Mouse (Mus musculus) intestine, embryonic 15.5 days (tissue): Measurements from ENCODE around the gene Cntnap5a. TPM values are rescaled to one million over a fixed set of nuclear protein-coding genes. Genes with fewer than 3 reads are reported as not detected.
A peak's percentile ranks its signal among the peaks of the same experiment; 100 is the strongest.

Experiments
- ATAC-seq: fragments of 200-750 bp; cut with Nextera tagmentation; 2 replicates; pipeline ENCODE4 v1.8.0; 2017; ENCODE audit warnings: moderate TSS enrichment, moderate library complexity
- H3K27ac ChIP-seq: fragments of 300-500 bp; sonication (generic); 2 replicates; pipeline ENCODE4 v1.5.1; 2015; ENCODE audit warnings: mild to moderate bottlenecking, inconsistent platforms
- H3K27me3 ChIP-seq: fragments of 300-500 bp; sonication (generic); replicated peaks from 2 replicates; pipeline ENCODE4 v1.6.1; 2015; ENCODE audit warnings: inconsistent platforms
- H3K36me3 ChIP-seq: fragments of 300-500 bp; sonication (generic); 2 replicates; pipeline ENCODE4 v1.6.1; 2015; ENCODE audit warnings: inconsistent platforms
- H3K4me1 ChIP-seq: fragments of 300-500 bp; sonication (generic); replicated peaks from 2 replicates; pipeline ENCODE4 v1.6.1; 2015; ENCODE audit warnings: inconsistent platforms
- H3K4me2 ChIP-seq: fragments of 300-500 bp; sonication (generic); replicated peaks from 2 replicates; pipeline ENCODE4 v1.6.1; 2015; ENCODE audit warnings: mild to moderate bottlenecking, inconsistent platforms
- H3K4me3 ChIP-seq: fragments of 300-500 bp; sonication (generic); replicated peaks from 2 replicates; pipeline ENCODE4 v1.5.1; 2015; ENCODE audit warnings: inconsistent platforms
- H3K9ac ChIP-seq: fragments of 300-500 bp; sonication (generic); 2 replicates; pipeline ENCODE4 v1.6.1; 2015; ENCODE audit warnings: inconsistent platforms
- H3K9me3 ChIP-seq: fragments of 300-500 bp; sonication (generic); 2 replicates; pipeline ENCODE4 v1.6.1; 2016; ENCODE audit warnings: inconsistent platforms
- WGBS: fragments of 180-500 bp; shearing (Covaris S2); methylation state at CpG from one replicate; pipeline ENCODE4 v1.1.7; 2015; 5-methylcytosine and 5-hydroxymethylcytosine counted together
- polyA plus RNA-seq: library from polyadenylated mRNA; unstranded; fragments of >200 nt; fragmentation: Nextera tagmentation; extraction: Ambion mirVana; gene quantifications from 2 replicates; pipeline ENCODE4 v1.2.1, GENCODE M21; 2015

Cntnap5a gene
- polyA plus RNA-seq, 1 experiment from 2014 or later = 0.05 TPM

DNA sequence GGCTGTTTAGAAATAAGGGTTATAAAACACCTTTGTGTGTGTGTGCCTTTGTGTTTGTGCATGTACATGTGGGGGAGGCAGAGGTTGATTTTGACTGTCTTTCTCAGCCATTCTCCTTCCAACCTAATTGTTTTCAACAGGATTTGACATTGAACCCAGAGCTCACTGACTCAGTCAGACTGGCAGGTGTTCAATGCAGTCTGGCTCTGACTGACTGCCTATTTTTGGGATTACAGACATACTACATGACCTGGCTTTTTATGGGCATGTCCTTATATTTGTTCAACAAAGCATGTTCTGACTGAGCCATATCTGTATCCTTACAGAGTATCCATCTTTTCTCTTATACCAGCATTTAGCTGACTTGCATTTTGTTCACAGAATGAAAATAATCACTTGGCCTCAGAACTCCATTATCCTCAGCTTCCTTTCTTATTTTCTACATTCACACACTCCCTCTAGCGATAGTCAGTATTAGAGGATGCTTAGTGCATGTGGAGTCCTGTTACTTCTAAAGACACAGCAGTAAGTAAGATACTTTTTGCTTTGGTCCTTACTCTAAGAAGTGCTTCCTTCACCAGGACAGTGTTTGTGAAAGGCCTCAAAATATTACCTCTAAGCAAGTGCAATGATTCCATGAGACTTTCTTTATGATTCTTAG lies 717.6 kb downstream of the Cntnap5a start:
- Histone ChIP-seq H3K27me3 (no peaks in the 10 kb centered on the region), H3K36me3 (no peaks in the 10 kb centered on the region), H3K4me2 (no peak overlapping the region), H3K9me3 (no peaks in the 10 kb centered on the region), H3K9ac (no peak overlapping the region), H3K4me3 (no peak overlapping the region), H3K4me1 (no peaks in the 10 kb centered on the region), H3K27ac (no peak overlapping the region)
- WGBS = 81% methylated on average over 1 of the region's 1 CpGs
- ATAC-seq = no peak

DNA sequence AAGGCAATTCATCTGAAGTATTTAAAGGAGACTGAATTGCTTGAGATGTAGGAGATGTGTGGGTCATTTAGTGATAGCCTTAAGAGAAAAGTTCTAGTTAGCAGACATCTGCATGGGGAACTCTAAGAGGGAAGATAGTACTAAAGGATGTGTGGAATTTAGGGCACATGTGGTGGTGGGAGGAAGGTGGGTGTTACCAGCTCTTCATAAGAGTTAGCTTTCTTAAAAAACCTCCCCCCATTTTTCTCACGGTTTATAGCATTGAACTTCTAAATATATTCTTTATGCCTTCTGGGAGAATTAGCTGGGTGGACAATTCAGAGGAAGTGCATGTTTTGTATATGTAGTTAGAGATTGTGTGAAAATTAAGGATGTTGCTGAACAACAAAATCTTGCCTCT lies 725.3 kb downstream of the Cntnap5a start:
- Histone ChIP-seq H3K27me3 (no peaks in the 10 kb centered on the region), H3K4me2 (no peak overlapping the region), H3K4me3 (no peak overlapping the region), H3K9me3 (no peaks in the 10 kb centered on the region), H3K9ac (no peak overlapping the region), H3K36me3 (no peaks in the 10 kb centered on the region), H3K27ac (no peak overlapping the region), H3K4me1 (no peaks in the 10 kb centered on the region)
- WGBS = 89% methylated on average over 1 of the region's 1 CpGs
- ATAC-seq = no peak

GRCm38 (mm10) chr1:116428396-116428795 lies 743.8 kb downstream of the Cntnap5a start:
- Histone ChIP-seq H3K4me2 (no peak overlapping the region), H3K4me3 (no peak overlapping the region), H3K36me3 (no peaks in the 10 kb centered on the region), H3K9ac (no peak overlapping the region), H3K9me3 (no peaks in the 10 kb centered on the region), H3K4me1 (no peaks in the 10 kb centered on the region), H3K27me3 (no peaks in the 10 kb centered on the region), H3K27ac (no peak overlapping the region)
- 58% methylated on average over 2 of the region's 2 CpGs for WGBS
- no peak for ATAC-seq

DNA sequence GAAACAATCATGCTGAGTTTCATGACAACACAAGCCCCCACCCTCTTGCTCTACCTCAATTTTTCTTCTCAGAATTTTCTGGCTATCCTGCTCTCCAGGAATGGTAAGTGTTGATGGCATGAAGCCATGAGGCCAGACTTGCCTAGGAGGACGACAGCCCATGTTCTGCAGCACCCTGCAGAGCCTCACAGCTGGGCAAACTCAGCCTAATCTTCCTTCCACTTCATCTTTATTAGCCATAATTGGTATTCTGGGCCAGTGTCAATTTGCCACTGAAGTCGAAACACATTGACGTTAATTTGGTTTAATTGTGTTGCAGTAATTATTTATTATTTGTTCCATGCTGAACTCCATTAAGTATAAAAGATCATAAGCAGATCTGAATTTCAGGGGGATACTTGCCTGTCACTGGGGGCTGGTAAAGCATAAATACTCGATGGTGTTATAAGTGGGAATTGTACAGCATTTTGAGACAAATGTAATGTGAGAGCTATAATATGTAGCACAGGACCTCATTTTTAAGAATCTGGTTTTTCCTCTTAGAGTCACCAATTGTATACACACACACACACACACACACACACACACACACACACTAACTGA lies 770.7 kb downstream of the Cntnap5a start:
- Histone ChIP-seq H3K9ac (no peak overlapping the region), H3K36me3 (no peaks in the 10 kb centered on the region), H3K9me3 (no peaks in the 10 kb centered on the region), H3K4me2 (no peak overlapping the region), H3K4me1 (no peaks in the 10 kb centered on the region), H3K27me3 (no peaks in the 10 kb centered on the region), H3K4me3 (no peak overlapping the region), H3K27ac (no peak overlapping the region)
- no peak for ATAC-seq
- WGBS = 69% methylated on average over 4 of the region's 4 CpGs

GRCm38 (mm10) chr1:116477703-116478102 lies 793.1 kb downstream of the Cntnap5a start:
- Histone ChIP-seq H3K4me2 (no peak overlapping the region), H3K36me3 (no peaks in the 10 kb centered on the region), H3K27me3 (no peaks in the 10 kb centered on the region), H3K27ac (no peak overlapping the region), H3K9me3 (no peaks in the 10 kb centered on the region), H3K4me3 (no peak overlapping the region), H3K9ac (no peak overlapping the region), H3K4me1 (no peaks in the 10 kb centered on the region)
- no peak for ATAC-seq
- 38% methylated on average over 2 of the region's 2 CpGs for WGBS

GRCm38 (mm10) chr1:116488780-116489569 lies 804.4 kb downstream of the Cntnap5a start:
- no peaks in the 10 kb centered on the region for H3K4me1 ChIP-seq
- H3K36me3 ChIP-seq = no peaks in the 10 kb centered on the region
- no peak overlapping the region for H3K4me2 ChIP-seq
- ATAC-seq = no peak
- H3K9ac ChIP-seq = no peak overlapping the region
- no peaks in the 10 kb centered on the region for H3K9me3 ChIP-seq
- WGBS = 54% methylated on average over 1 of the region's 1 CpGs
- H3K27me3 ChIP-seq = no peaks in the 10 kb centered on the region
- H3K4me3 ChIP-seq = no peak overlapping the region
- H3K27ac ChIP-seq = no peak overlapping the region

GRCm38 (mm10) chr1:116577969-116578666 lies 893.6 kb downstream of the Cntnap5a start:
- ATAC-seq = 0 out of 2 replicates have a peak, but pooled peaks have one; percentile 36
- no peak overlapping the region for H3K27ac ChIP-seq
- no peaks in the 10 kb centered on the region for H3K36me3 ChIP-seq
- H3K4me3 ChIP-seq = no peak overlapping the region
- H3K9ac ChIP-seq = no peak overlapping the region
- H3K4me1 ChIP-seq = no peaks in the 10 kb centered on the region
- H3K9me3 ChIP-seq = no peaks in the 10 kb centered on the region
- 56% methylated on average over 4 of the region's 4 CpGs for WGBS
- H3K4me2 ChIP-seq = no peak overlapping the region
- H3K27me3 ChIP-seq = no peaks in the 10 kb centered on the region

DNA sequence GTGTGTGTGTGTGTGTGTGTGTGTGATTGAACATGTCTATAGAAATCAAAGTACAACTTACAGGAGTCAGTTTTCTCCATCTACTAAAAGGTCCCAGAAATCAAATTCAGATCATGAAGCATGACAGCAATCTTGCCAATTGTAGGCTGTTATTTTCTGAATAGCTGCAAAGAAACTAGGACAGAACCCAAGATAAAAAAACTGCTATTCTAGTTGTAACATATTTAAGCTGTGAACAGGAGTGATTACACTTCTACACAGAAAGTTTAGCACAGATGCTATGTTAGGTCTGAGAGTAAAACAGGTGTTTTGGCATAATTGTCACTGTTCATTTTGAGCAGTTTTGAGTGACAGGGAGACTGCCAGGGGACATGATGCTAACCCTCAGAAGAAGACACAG lies 931.7 kb downstream of the Cntnap5a start:
- Histone ChIP-seq H3K4me1 (no peaks in the 10 kb centered on the region), H3K36me3 (no peaks in the 10 kb centered on the region), H3K9me3 (no peaks in the 10 kb centered on the region), H3K4me3 (no peak overlapping the region), H3K27ac (no peak overlapping the region), H3K27me3 (no peaks in the 10 kb centered on the region), H3K9ac (no peak overlapping the region), H3K4me2 (no peak overlapping the region)
- ATAC-seq = no peak
